In the genomic region with DNA sequence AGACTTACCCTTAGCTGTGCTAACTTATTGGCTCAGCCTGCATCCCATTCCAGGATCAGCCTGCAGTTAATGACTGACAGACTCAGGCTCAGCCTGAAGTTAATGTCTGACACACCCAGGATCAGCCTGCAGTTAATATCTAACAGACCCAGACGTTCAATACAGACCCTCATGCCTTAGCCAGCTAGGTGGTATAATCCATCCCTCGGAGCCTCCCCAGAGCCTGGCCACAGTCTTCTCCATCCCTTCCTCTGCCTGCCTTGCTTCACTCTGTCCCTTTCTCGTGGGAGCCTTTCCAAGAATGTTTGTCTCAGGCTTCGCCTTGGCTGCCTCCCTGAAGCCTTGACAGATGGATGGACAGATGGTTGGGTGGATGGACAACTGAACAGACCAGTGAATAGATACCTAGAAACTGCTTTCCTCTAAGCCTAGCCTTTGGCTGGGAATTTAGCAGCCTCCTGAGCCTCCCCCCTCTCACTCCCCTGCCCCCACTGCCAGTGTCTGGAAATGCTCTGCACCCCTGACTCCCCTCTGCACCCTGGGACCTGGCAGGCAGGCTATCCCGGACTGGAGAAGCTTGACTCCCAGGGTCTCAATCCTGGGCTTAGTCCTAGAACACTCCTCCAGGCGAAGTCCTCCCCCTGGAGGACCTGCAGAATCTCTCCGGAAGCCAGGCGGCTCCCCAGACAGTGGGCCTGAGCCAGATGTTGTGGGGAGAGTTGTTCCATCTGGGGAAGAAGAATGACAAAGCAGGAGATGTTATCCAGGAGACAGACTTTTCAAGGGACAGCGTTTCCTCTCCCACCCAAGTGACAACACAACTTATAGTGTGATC, we compare ENCODE assay signal across 10 mouse cellular contexts. TPM values are rescaled to one million over a fixed set of nuclear protein-coding genes. Genes with fewer than 3 reads are reported as not detected.
DNase-seq lines count a peak whose midpoint lies in the region; ATAC-seq lines count a peak whose summit lies in the region.
"Had no signal": no experiment of that assay in that cellular context is flagged by ENCODE, and none has a peak within 500 bp of the region (broad histone marks: within the 10 kb centered on the region; RNA-seq: fewer than 3 reads in every experiment).

No protein-coding gene starts in this region.

- H3K27ac ChIP-seq in lung, embryonic 15.5 days: peak overlapping the region; percentile 18; the same call in 1 of the 2 replicates
- H3K27ac ChIP-seq in limb, embryonic 15.5 days: peak overlapping the region; percentile 55
- H3K27ac ChIP-seq: liver, embryonic 13.5 days had no signal

- no peaks in the 10 kb centered on the region for H3K27me3 ChIP-seq in lung, embryonic 15.5 days
- no peaks in the 10 kb centered on the region for H3K27me3 ChIP-seq in limb, embryonic 15.5 days

- intact Hi-C loops in heart, postnatal 36 days (cut with DNase I): no loop called here

- DNase-seq in lung, postnatal 14 days: no peak
- peak; percentile 94 for DNase-seq in cerebellum, postnatal 10 days
- DNase-seq in heart, postnatal 36 days: peak; percentile 57 to 66
- DNase-seq in thymus, postnatal 25 days: no peak
- DNase-seq in left cerebral cortex, adult 11 months (ENCODE audit: low spot score): no peak
- DNase-seq: liver, embryonic 13.5 days had no signal

- WGBS in lung, embryonic 15.5 days: 35% methylated on average over 9 of the region's 9 CpGs
- WGBS in limb, embryonic 15.5 days: 43% methylated on average over 9 of the region's 9 CpGs

- ATAC-seq in lung, embryonic 15.5 days (ENCODE audit: borderline replicate concordance, extremely low read depth, low FRiP score, low TSS enrichment): peak; percentile 58; the same call in 1 of the 2 replicates
- no peak for ATAC-seq in limb, embryonic 15.5 days (ENCODE audit: insufficient number of reproducible peaks, low FRiP score, low TSS enrichment, low read depth)
- no peak for ATAC-seq in megakaryocyte, adult 5-6 weeks (ENCODE audit: poor library complexity, severe bottlenecking)

- no peak overlapping the region for H3K4me2 ChIP-seq in lung, embryonic 15.5 days
- H3K4me2 ChIP-seq in limb, embryonic 15.5 days: no peak overlapping the region
- H3K4me2 ChIP-seq: liver, embryonic 13.5 days had no signal

- H3K9me3 ChIP-seq in lung, embryonic 15.5 days: no peaks in the 10 kb centered on the region
- H3K9me3 ChIP-seq in limb, embryonic 15.5 days: no peaks in the 10 kb centered on the region
- H3K9me3 ChIP-seq: liver, embryonic 13.5 days had no signal

- no peak overlapping the region for H3K4me3 ChIP-seq in lung, embryonic 15.5 days
- no peak overlapping the region for H3K4me3 ChIP-seq in limb, embryonic 15.5 days
- H3K4me3 ChIP-seq: liver, embryonic 13.5 days had no signal

- peaks cover 26% of the 10 kb centered on the region for H3K4me1 ChIP-seq in lung, embryonic 15.5 days
- peaks cover 30% of the 10 kb centered on the region for H3K4me1 ChIP-seq in limb, embryonic 15.5 days

- no peaks in the 10 kb centered on the region for H3K36me3 ChIP-seq in lung, embryonic 15.5 days
- H3K36me3 ChIP-seq in limb, embryonic 15.5 days: peaks cover 52% of the 10 kb centered on the region
- H3K36me3 ChIP-seq: liver, embryonic 13.5 days had no signal

- H3K9ac ChIP-seq in lung, embryonic 15.5 days: no peak overlapping the region
- H3K9ac ChIP-seq in limb, embryonic 15.5 days: no peak overlapping the region
- H3K9ac ChIP-seq: liver, embryonic 13.5 days had no signal

RNA-seq across cellular contexts. Expression of gene D630003M21Rik, which starts 13.5 kb away (rescaled TPM):
- 5.3 and 5.5 TPM in 2 replicates for polyA plus RNA-seq in lung, embryonic 15.5 days (2015; fragmentation: Nextera tagmentation; extraction: Ambion mirVana)
- total RNA-seq in heart, postnatal 36 days (2021): 1 to 10 TPM; 5.6 to 6.2 TPM
- 12.0 and 12.2 TPM in 2 replicates for polyA plus RNA-seq in limb, embryonic 15.5 days (2015; fragmentation: Nextera tagmentation; extraction: Ambion mirVana)
- not detected in 2 replicates for total RNA-seq in megakaryocyte, adult 5-6 weeks (2015)
- not detected in 2 replicates for total RNA-seq in megakaryocyte, adult 5-6 weeks (2017)
- total RNA-seq: MEL had no signal

RNA-seq across cellular contexts. Expression of gene Bpi, which starts 42.4 kb away (rescaled TPM):
- not detected in 2 replicates for polyA plus RNA-seq in lung, embryonic 15.5 days (2015; fragmentation: Nextera tagmentation; extraction: Ambion mirVana)
- total RNA-seq in heart, postnatal 36 days (2021): not detected
- polyA plus RNA-seq in limb, embryonic 15.5 days (2015; fragmentation: Nextera tagmentation; extraction: Ambion mirVana): not detected in 2 replicates
- not detected in 2 replicates for total RNA-seq in megakaryocyte, adult 5-6 weeks (2015)
- 0.08 TPM in 1 of 2 replicates, not detected in the other for total RNA-seq in megakaryocyte, adult 5-6 weeks (2017)
- total RNA-seq: MEL had no signal
- polyA plus RNA-seq: liver, embryonic 13.5 days had no signal

Comparison
In these comparisons a context has a peak if more than half of its experiments do, and no peak if none do; other contexts are left out.
1. DNase-seq: peak in cerebellum, postnatal 10 days (2 of 2) and heart, postnatal 36 days (2 of 2); none in lung, postnatal 14 days (single experiment), thymus, postnatal 25 days (single experiment) and left cerebral cortex, adult 11 months (single experiment).
2. RNA of gene D630003M21Rik, which starts 13.5 kb away (total RNA-seq): 5.6 to 6.2 TPM in heart, postnatal 36 days; not detected in megakaryocyte, adult 5-6 weeks; every median in the first group is over 4 times any median in the second.